Mouse (Mus musculus): Measurements from ENCODE around the gene Gin1. TPM values are rescaled to one million over a fixed set of nuclear protein-coding genes. Genes with fewer than 3 reads are reported as not detected.

Gene Gin1
- 18.9 TPM for polyA plus RNA-seq (2014; fragmentation: Illumina TruSeq; extraction: RNeasy Lipid Tissue Mini Kit (QIAGEN cat#74804))

DNA sequence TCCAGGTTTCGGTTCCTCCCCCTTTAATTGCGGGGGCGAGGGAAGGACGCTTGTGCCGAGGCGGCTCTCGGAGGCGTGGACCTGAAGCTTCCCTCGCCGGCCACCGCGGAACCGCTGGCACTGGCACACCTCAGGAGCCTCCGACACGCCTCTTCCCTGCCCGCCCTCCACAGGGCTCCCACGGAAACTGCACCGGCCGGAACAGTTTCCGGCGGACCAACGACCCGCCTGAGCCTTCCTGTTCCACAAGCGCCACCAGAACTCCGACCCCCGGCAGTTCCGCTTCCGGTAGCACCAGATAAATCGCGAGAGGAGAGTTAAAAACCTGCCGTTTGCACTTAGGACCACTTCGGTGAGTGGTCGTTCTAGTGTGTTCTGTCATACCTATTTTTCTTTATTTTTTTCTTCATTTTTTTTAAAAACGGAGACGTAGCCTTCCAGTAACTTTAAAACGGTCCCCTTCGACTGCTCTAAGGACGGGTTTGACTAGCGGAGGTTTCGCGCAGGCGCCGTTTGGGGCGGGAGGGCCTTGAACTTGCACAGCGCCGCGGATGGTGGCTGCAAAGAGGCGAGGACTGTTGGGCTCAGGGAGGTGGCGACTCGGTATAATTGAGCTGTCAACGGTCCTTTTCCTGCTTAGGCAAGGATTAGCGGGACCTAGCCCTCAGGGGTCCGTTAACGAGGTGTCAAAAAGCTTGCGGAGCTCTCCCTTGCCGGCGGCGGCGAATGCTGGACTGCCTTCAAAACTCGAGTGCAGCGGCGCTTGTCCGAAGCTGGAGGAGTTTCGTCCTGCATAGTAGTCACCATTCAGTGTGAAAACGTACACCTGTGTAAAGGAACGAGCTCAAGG, at the start of gene Gin1, which contains the start of gene Ppip5k2:
Gene Gin1 (plus strand): TSS at position 269 of the 850 bp plus-strand sequence.
Gene Ppip5k2 (minus strand): TSS at position 508 of the 850 bp plus-strand sequence.

Other genes with a start within 250 kb of the Gin1 start
- 77.1 TPM for gene D1Ertd622e, start 108.1 kb upstream of the Gin1 start, polyA plus RNA-seq (2014; fragmentation: Illumina TruSeq; extraction: RNeasy Lipid Tissue Mini Kit (QIAGEN cat#74804))
- 69.4 TPM for gene Ppip5k2, start 239 bp downstream of the Gin1 start, polyA plus RNA-seq (2014; fragmentation: Illumina TruSeq; extraction: RNeasy Lipid Tissue Mini Kit (QIAGEN cat#74804))